Mouse (Mus musculus) embryonic facial prominence, embryonic 11.5 days (tissue): ENCODE results near the gene Fam172a. TPM values are rescaled to one million over a fixed set of nuclear protein-coding genes. Genes with fewer than 3 reads are reported as not detected.

Experiments used
- ATAC-seq: fragments of 200-750 bp; cut with Nextera tagmentation; replicated peaks from 2 replicates; pipeline ENCODE4 v1.8.0; 2017; ENCODE audit warnings: low read depth; ENCODE audit not compliant: insufficient number of reproducible peaks, low FRiP score, low TSS enrichment
- DNase-seq: peaks from one replicate; pipeline ENCODE4 v3.0.0-alpha.2; 2015; ENCODE audit warnings: low spot score
- H3K27ac ChIP-seq: fragments of 300-500 bp; sonication (generic); replicated peaks from 2 replicates; pipeline ENCODE4 v1.5.1; 2014; ENCODE audit warnings: mild to moderate bottlenecking, low read depth, low read length, control low read depth
- H3K27me3 ChIP-seq: fragments of 300-500 bp; sonication (generic); 2 replicates; pipeline ENCODE4 v1.6.1; 2014; ENCODE audit warnings: mild to moderate bottlenecking, low read length, moderate library complexity, mixed read lengths; ENCODE audit not compliant: control insufficient read depth, insufficient read depth
- H3K36me3 ChIP-seq: fragments of 300-500 bp; sonication (generic); replicated peaks from 2 replicates; pipeline ENCODE4 v1.6.1; 2014; ENCODE audit warnings: low read depth, mild to moderate bottlenecking, low read length, moderate library complexity, mixed read lengths; ENCODE audit not compliant: control insufficient read depth, insufficient read depth
- H3K4me1 ChIP-seq: fragments of 300-500 bp; sonication (generic); 2 replicates; pipeline ENCODE4 v1.6.1; 2014; ENCODE audit warnings: low read length, mixed read lengths; ENCODE audit not compliant: control insufficient read depth, insufficient read depth
- H3K4me2 ChIP-seq: fragments of 300-500 bp; sonication (generic); 2 replicates; pipeline ENCODE4 v1.6.1; 2014; ENCODE audit warnings: low read depth, mild to moderate bottlenecking, control low read depth, low read length, moderate library complexity
- H3K4me3 ChIP-seq: fragments of 300-500 bp; sonication (generic); 2 replicates; pipeline ENCODE4 v1.5.1; 2014; ENCODE audit warnings: low read depth, low read length, control low read depth
- H3K9ac ChIP-seq: fragments of 300-500 bp; sonication (generic); replicated peaks from 2 replicates; pipeline ENCODE4 v1.6.1; 2014; ENCODE audit warnings: mild to moderate bottlenecking, control low read depth, low read length
- H3K9me3 ChIP-seq: fragments of 300-500 bp; sonication (generic); replicated peaks from 2 replicates; pipeline ENCODE4 v1.6.1; 2016; ENCODE audit warnings: mild to moderate bottlenecking, low read length, inconsistent platforms, mixed read lengths; ENCODE audit not compliant: control insufficient read depth
- WGBS: fragments of 180-500 bp; shearing (Covaris S2); extraction: QIAGEN DNeasy Blood & Tissue Kit; methylation state at CpG from one replicate; pipeline ENCODE4 v1.1.7; 2014; 5-methylcytosine and 5-hydroxymethylcytosine counted together
- polyA plus RNA-seq: library from polyadenylated mRNA; unstranded; fragments of >200 nt; fragmentation: Nextera tagmentation; extraction: Ambion mirVana; gene quantifications from 2 replicates; pipeline ENCODE4 v1.2.1, GENCODE M21; 2014

The Fam172a gene
- polyA plus RNA-seq, 1 experiment from 2014 or later = 39.6 TPM

- no peak overlapping the region for H3K4me3 ChIP-seq
- no peaks in the 10 kb centered on the region for H3K27me3 ChIP-seq
- H3K36me3 ChIP-seq = no peaks in the 10 kb centered on the region
- no peaks in the 10 kb centered on the region for H3K4me1 ChIP-seq
- H3K9ac ChIP-seq = no peak overlapping the region
- no peak overlapping the region for H3K27ac ChIP-seq
- ATAC-seq (no peak), DNase-seq (peak; percentile 46)
- no peaks in the 10 kb centered on the region for H3K9me3 ChIP-seq
- 18% methylated on average over 6 of the region's 6 CpGs for WGBS
- no peak overlapping the region for H3K4me2 ChIP-seq
Measured at GRCm38 (mm10) chr13:77898066-77898796, 196.4 kb downstream of the Fam172a start.

DNA sequence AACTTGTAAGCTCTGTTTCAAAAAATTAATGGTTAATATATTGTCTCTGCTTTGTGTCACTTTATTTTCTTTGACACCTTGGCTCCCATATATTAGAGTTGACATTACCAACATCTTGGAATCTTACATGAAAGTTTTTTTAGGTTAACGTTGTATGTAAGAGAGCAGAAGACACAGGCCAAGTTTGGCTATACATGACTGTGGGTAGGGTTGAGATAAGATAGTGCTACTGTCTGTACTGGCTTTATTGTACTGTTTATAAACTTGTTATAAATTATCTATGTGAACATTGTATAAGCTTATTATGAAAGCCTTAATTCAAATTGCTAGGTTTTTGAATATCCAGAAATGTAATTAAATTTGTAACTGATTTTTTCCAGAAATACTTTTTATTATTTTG, 197.9 kb downstream of the Fam172a start:
- Histone ChIP-seq H3K4me2 (no peak overlapping the region), H3K36me3 (no peaks in the 10 kb centered on the region), H3K9ac (no peak overlapping the region), H3K27me3 (no peaks in the 10 kb centered on the region), H3K4me1 (no peaks in the 10 kb centered on the region), H3K4me3 (no peak overlapping the region), H3K27ac (no peak overlapping the region), H3K9me3 (no peaks in the 10 kb centered on the region)
- ATAC-seq (no peak), DNase-seq (no peak)
- WGBS = 71% methylated on average over 1 of the region's 1 CpGs

DNA sequence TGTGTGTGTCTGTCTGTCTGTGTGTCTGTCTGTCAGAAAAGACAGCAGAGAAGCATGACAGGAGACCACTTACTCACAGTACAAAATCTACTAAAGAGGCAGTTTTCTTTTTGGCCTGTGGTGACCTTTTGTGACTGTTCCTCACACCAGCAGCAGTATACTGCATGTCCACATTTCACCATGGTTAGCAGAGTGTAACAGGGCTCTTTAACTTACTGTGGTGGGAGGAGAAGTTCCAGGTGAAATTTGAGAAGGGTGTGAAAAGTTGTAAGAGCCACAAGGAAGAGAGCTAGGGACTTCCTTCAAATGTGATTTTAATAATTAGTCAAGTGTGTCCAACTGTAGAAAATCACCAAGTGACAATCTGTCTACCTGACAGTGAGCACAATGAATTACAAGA, 199.0 kb downstream of the Fam172a start:
- no peak overlapping the region for H3K9ac ChIP-seq
- no peaks in the 10 kb centered on the region for H3K27me3 ChIP-seq
- H3K27ac ChIP-seq = no peak overlapping the region
- no peak overlapping the region for H3K4me3 ChIP-seq
- ATAC-seq (peak; percentile 67; the same call in 1 of the 2 replicates), DNase-seq (no peak)
- no peaks in the 10 kb centered on the region for H3K4me1 ChIP-seq
- no peak overlapping the region for H3K4me2 ChIP-seq
- H3K36me3 ChIP-seq = no peaks in the 10 kb centered on the region
- no peaks in the 10 kb centered on the region for H3K9me3 ChIP-seq

- Histone ChIP-seq H3K9me3 (no peaks in the 10 kb centered on the region), H3K27me3 (no peaks in the 10 kb centered on the region), H3K36me3 (no peaks in the 10 kb centered on the region), H3K4me3 (no peak overlapping the region), H3K4me2 (no peak overlapping the region), H3K27ac (no peak overlapping the region), H3K9ac (no peak overlapping the region), H3K4me1 (no peaks in the 10 kb centered on the region)
- no peak for ATAC-seq
- peak; percentile 29 for DNase-seq
- 87% methylated on average over 2 of the region's 2 CpGs for WGBS
Measured at GRCm38 (mm10) chr13:77909184-77909583, 207.4 kb downstream of the Fam172a start.

GRCm38 (mm10) chr13:77922834-77923233, 221.0 kb downstream of the Fam172a start:
- WGBS = 86% methylated on average over 2 of the region's 2 CpGs
- no peak overlapping the region for H3K4me3 ChIP-seq
- H3K36me3 ChIP-seq = no peaks in the 10 kb centered on the region
- ATAC-seq (no peak), DNase-seq (no peak)
- H3K4me1 ChIP-seq = no peaks in the 10 kb centered on the region
- H3K27ac ChIP-seq = no peak overlapping the region
- H3K9ac ChIP-seq = no peak overlapping the region
- H3K9me3 ChIP-seq = no peaks in the 10 kb centered on the region
- no peaks in the 10 kb centered on the region for H3K27me3 ChIP-seq
- H3K4me2 ChIP-seq = no peak overlapping the region

GRCm38 (mm10) chr13:77957611-77958010, 255.8 kb downstream of the Fam172a start:
- H3K27ac ChIP-seq = no peak overlapping the region
- H3K4me2 ChIP-seq = no peak overlapping the region
- 6% methylated on average over 1 of the region's 1 CpGs for WGBS
- H3K9ac ChIP-seq = no peak overlapping the region
- H3K27me3 ChIP-seq = no peaks in the 10 kb centered on the region
- H3K36me3 ChIP-seq = no peaks in the 10 kb centered on the region
- H3K9me3 ChIP-seq = no peaks in the 10 kb centered on the region
- H3K4me3 ChIP-seq = no peak overlapping the region
- ATAC-seq (no peak), DNase-seq (peak; percentile 29)
- H3K4me1 ChIP-seq = no peaks in the 10 kb centered on the region

DNA sequence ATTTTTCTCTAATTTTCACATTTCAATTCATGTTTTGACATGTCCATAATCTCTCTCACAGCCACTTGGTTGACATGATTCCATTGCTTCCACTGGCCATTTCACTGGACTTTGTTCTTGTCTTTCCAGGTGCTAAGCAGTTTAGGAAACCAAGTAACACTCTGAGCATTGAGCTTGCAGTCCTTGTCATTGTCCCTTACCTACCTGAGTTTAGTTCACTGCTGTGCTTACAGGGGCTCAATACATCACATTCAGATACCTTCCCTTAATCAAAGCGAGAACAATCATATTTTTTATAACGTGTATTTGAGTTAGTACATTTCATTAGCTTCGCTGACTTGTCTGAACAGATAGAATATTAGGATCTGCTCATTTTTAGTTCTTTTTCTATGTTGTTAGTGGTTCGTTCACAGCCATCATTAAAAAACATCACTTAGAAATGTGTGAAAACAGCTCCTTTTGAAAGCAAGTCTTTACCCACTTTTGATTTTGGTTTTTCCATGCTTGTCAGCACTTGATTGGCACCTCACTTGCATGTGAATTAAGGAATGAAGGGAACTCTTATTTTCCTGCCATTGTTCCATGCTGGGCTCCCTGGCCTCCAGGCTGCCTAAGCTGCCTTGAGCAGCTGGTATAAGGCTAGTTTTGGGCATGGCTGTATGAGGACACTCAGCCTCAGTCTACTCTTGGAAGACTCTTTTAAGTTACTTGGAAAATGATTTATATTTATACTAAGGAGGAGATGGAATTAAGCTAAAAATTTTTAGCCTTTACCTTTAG, 257.9 kb downstream of the Fam172a start:
- no peak overlapping the region for H3K27ac ChIP-seq
- DNase-seq = no peak
- H3K4me3 ChIP-seq = no peak overlapping the region
- ATAC-seq = no peak
- WGBS = 77% methylated on average over 4 of the region's 4 CpGs
- no peak overlapping the region for H3K4me2 ChIP-seq
- no peak overlapping the region for H3K9ac ChIP-seq
- H3K27me3 ChIP-seq = no peaks in the 10 kb centered on the region
- H3K36me3 ChIP-seq = no peaks in the 10 kb centered on the region
- H3K9me3 ChIP-seq = no peaks in the 10 kb centered on the region
- H3K4me1 ChIP-seq = no peaks in the 10 kb centered on the region

- Histone ChIP-seq H3K9me3 (no peaks in the 10 kb centered on the region), H3K9ac (no peak overlapping the region), H3K27ac (no peak overlapping the region), H3K36me3 (no peaks in the 10 kb centered on the region), H3K4me2 (no peak overlapping the region), H3K27me3 (no peaks in the 10 kb centered on the region), H3K4me1 (no peaks in the 10 kb centered on the region), H3K4me3 (no peak overlapping the region)
- ATAC-seq (no peak), DNase-seq (no peak)
- 76% methylated on average over 3 of the region's 3 CpGs for WGBS
Measured at GRCm38 (mm10) chr13:77976248-77976647, 274.4 kb downstream of the Fam172a start.
